Mouse (Mus musculus) limb, embryonic 12.5 days (tissue): ENCODE measurements around the gene Abhd14b. TPM values are rescaled to one million over a fixed set of nuclear protein-coding genes. Genes with fewer than 3 reads are reported as not detected.

Experiments used
- ATAC-seq: fragments of 200-750 bp; cut with Nextera tagmentation; 2 replicates; pipeline ENCODE4 v1.8.0; 2017; ENCODE audit warnings: low read depth, moderate TSS enrichment; ENCODE audit not compliant: insufficient number of reproducible peaks, insufficient read depth, low FRiP score, low TSS enrichment
- H3K27ac ChIP-seq: fragments of 300-500 bp; sonication (generic); 2 replicates; pipeline ENCODE4 v1.5.1; 2016; ENCODE audit warnings: mild to moderate bottlenecking, moderate library complexity
- H3K27me3 ChIP-seq: fragments of 300-500 bp; sonication (generic); 2 replicates; pipeline ENCODE4 v1.6.1; 2016; ENCODE audit warnings: mild to moderate bottlenecking, moderate library complexity
- H3K36me3 ChIP-seq: fragments of 300-500 bp; sonication (generic); 2 replicates; pipeline ENCODE4 v1.6.1; 2016; ENCODE audit warnings: mild to moderate bottlenecking, moderate library complexity
- H3K4me1 ChIP-seq: fragments of 300-500 bp; sonication (generic); replicated peaks from 2 replicates; pipeline ENCODE4 v1.6.1; 2016
- H3K4me2 ChIP-seq: fragments of 300-500 bp; sonication (generic); 2 replicates; pipeline ENCODE4 v1.6.1; 2016; ENCODE audit warnings: mild to moderate bottlenecking, moderate library complexity
- H3K4me3 ChIP-seq: fragments of 300-500 bp; sonication (generic); replicated peaks from 2 replicates; pipeline ENCODE4 v1.5.1; 2016; ENCODE audit warnings: mild to moderate bottlenecking
- H3K9ac ChIP-seq: fragments of 300-500 bp; sonication (generic); replicated peaks from 2 replicates; pipeline ENCODE4 v1.6.1; 2016; ENCODE audit warnings: mild to moderate bottlenecking, moderate library complexity
- H3K9me3 ChIP-seq: fragments of 300-500 bp; sonication (generic); 2 replicates; pipeline ENCODE4 v1.6.1; 2016; ENCODE audit warnings: mild to moderate bottlenecking, moderate library complexity
- WGBS: fragments of 180-500 bp; shearing (Covaris S2); methylation state at CpG from one replicate; pipeline ENCODE4 v1.1.7; 2016; 5-methylcytosine and 5-hydroxymethylcytosine counted together
- polyA plus RNA-seq: library from polyadenylated mRNA; unstranded; fragments of >200 nt; fragmentation: Nextera tagmentation; extraction: Ambion mirVana; gene quantifications from 2 replicates; pipeline ENCODE4 v1.2.1, GENCODE M21; 2016

Gene Abhd14b
- polyA plus RNA-seq, 1 experiment from 2014 or later = 10.6 TPM

GRCm38 (mm10) chr9:106430015-106430264 is 17.3 kb upstream of the Abhd14b start:
- Histone ChIP-seq H3K9me3 (no peaks in the 10 kb centered on the region), H3K4me3 (peak overlapping the region; percentile 89), H3K27ac (peak overlapping the region; percentile 96), H3K4me2 (peak overlapping the region; percentile 84), H3K36me3 (peaks cover 44% of the 10 kb centered on the region), H3K27me3 (no peaks in the 10 kb centered on the region), H3K4me1 (peaks cover 12% of the 10 kb centered on the region), H3K9ac (peak overlapping the region; percentile 97)
- no peak for ATAC-seq
- WGBS = 2% methylated on average over 4 of the region's 4 CpGs

- H3K36me3 ChIP-seq = peaks cover 45% of the 10 kb centered on the region
- H3K4me1 ChIP-seq = peaks cover 18% of the 10 kb centered on the region
- 76% methylated on average over 7 of the region's 7 CpGs for WGBS
- no peaks in the 10 kb centered on the region for H3K9me3 ChIP-seq
- H3K4me3 ChIP-seq = no peak overlapping the region
- ATAC-seq = no peak
- H3K4me2 ChIP-seq = no peak overlapping the region
- no peaks in the 10 kb centered on the region for H3K27me3 ChIP-seq
- no peak overlapping the region for H3K27ac ChIP-seq
- H3K9ac ChIP-seq = no peak overlapping the region
These were observed 13.9 kb upstream of the Abhd14b start for GRCm38 (mm10) chr9:106433389-106433788.

- H3K9me3 ChIP-seq = no peaks in the 10 kb centered on the region
- 80% methylated on average over 9 of the region's 9 CpGs for WGBS
- H3K4me1 ChIP-seq = peaks cover 17% of the 10 kb centered on the region
- H3K27me3 ChIP-seq = no peaks in the 10 kb centered on the region
- no peak overlapping the region for H3K4me3 ChIP-seq
- H3K36me3 ChIP-seq = peaks cover 41% of the 10 kb centered on the region
- H3K4me2 ChIP-seq = no peak overlapping the region
- ATAC-seq = no peak
- no peak overlapping the region for H3K27ac ChIP-seq
- H3K9ac ChIP-seq = no peak overlapping the region
These were observed 10.7 kb upstream of the Abhd14b start for GRCm38 (mm10) chr9:106436566-106436965.

GRCm38 (mm10) chr9:106442680-106443079 is 4.6 kb upstream of the Abhd14b start:
- no peaks in the 10 kb centered on the region for H3K9me3 ChIP-seq
- ATAC-seq = no peak
- H3K4me1 ChIP-seq = peaks cover 21% of the 10 kb centered on the region
- no peak overlapping the region for H3K27ac ChIP-seq
- H3K36me3 ChIP-seq = peaks cover 10% of the 10 kb centered on the region; the same call in 1 of the 2 replicates
- H3K27me3 ChIP-seq = no peaks in the 10 kb centered on the region
- no peak overlapping the region for H3K4me2 ChIP-seq
- H3K4me3 ChIP-seq = no peak overlapping the region
- no peak overlapping the region; the same call in 1 of the 2 replicates for H3K9ac ChIP-seq
- 77% methylated on average over 5 of the region's 5 CpGs for WGBS

- 77% methylated on average over 4 of the region's 4 CpGs for WGBS
- H3K4me1 ChIP-seq = peaks cover 28% of the 10 kb centered on the region
- no peak overlapping the region for H3K9ac ChIP-seq
These were observed 2.4 kb upstream of the Abhd14b start for GRCm38 (mm10) chr9:106444836-106445235.

GRCm38 (mm10) chr9:106447951-106448350 is 692 bp downstream of the Abhd14b start:
- peak overlapping the region; percentile 84 for H3K4me2 ChIP-seq
- 0 out of 2 replicates have a peak overlapping the region, but pooled peaks have one; percentile 18 for H3K9ac ChIP-seq
- peak overlapping the region; percentile 79 for H3K27ac ChIP-seq
- ATAC-seq = peak; percentile 19; the same call in 1 of the 2 replicates
- no peaks in the 10 kb centered on the region for H3K27me3 ChIP-seq
- 39% methylated on average over 9 of the region's 9 CpGs for WGBS
- H3K4me3 ChIP-seq = peak overlapping the region; percentile 58
- H3K4me1 ChIP-seq = peaks cover 58% of the 10 kb centered on the region
- no peaks in the 10 kb centered on the region for H3K36me3 ChIP-seq
- no peaks in the 10 kb centered on the region for H3K9me3 ChIP-seq

More at GRCm38 (mm10) chr9:106444836-106445235, 2.4 kb upstream of the Abhd14b start:
- Histone ChIP-seq H3K4me2 (no peak overlapping the region), H3K27ac (no peak overlapping the region), H3K9me3 (no peaks in the 10 kb centered on the region), H3K27me3 (no peaks in the 10 kb centered on the region), H3K36me3 (peaks cover 8% of the 10 kb centered on the region; the same call in 1 of the 2 replicates), H3K4me3 (no peak overlapping the region)
- ATAC-seq = no peak

- no peaks in the 10 kb centered on the region for H3K27me3 ChIP-seq
- peak; percentile 23; the same call in 1 of the 2 replicates for ATAC-seq
- WGBS = 2% methylated on average over 23 of the region's 23 CpGs
- H3K27ac ChIP-seq = 0 out of 2 replicates have a peak overlapping the region, but pooled peaks have one; percentile 51
- H3K4me2 ChIP-seq = peak overlapping the region; percentile 84
- peaks cover 63% of the 10 kb centered on the region for H3K4me1 ChIP-seq
- H3K4me3 ChIP-seq = peak overlapping the region; percentile 47
- no peaks in the 10 kb centered on the region for H3K36me3 ChIP-seq
- peak overlapping the region; percentile 63 for H3K9ac ChIP-seq
- H3K9me3 ChIP-seq = no peaks in the 10 kb centered on the region
These were observed 1.3 kb downstream of the Abhd14b start for GRCm38 (mm10) chr9:106448498-106449031.

- H3K4me3 ChIP-seq = no peak overlapping the region
- H3K27me3 ChIP-seq = no peaks in the 10 kb centered on the region
- ATAC-seq = no peak
- 85% methylated on average over 8 of the region's 8 CpGs for WGBS
- peak overlapping the region; percentile 23 for H3K4me2 ChIP-seq
- H3K36me3 ChIP-seq = no peaks in the 10 kb centered on the region
- peaks cover 68% of the 10 kb centered on the region for H3K4me1 ChIP-seq
- no peaks in the 10 kb centered on the region for H3K9me3 ChIP-seq
- no peak overlapping the region for H3K9ac ChIP-seq
- 0 out of 2 replicates have a peak overlapping the region, but pooled peaks have one; percentile 29 for H3K27ac ChIP-seq
These were observed 2.7 kb downstream of the Abhd14b start for GRCm38 (mm10) chr9:106449947-106450346.

GRCm38 (mm10) chr9:106450661-106451060 is 3.4 kb downstream of the Abhd14b start:
- 5% methylated on average over 9 of the region's 9 CpGs for WGBS
- H3K9ac ChIP-seq = no peak overlapping the region; the same call in 1 of the 2 replicates

GRCm38 (mm10) chr9:106451298-106451697 is 4.0 kb downstream of the Abhd14b start:
- ATAC-seq = no peak
- H3K4me2 ChIP-seq = peak overlapping the region; percentile 23; the same call in 1 of the 2 replicates
- H3K27ac ChIP-seq = peak overlapping the region; percentile 29; the same call in 1 of the 2 replicates
- H3K36me3 ChIP-seq = peaks cover 3% of the 10 kb centered on the region; the same call in 1 of the 2 replicates
- no peaks in the 10 kb centered on the region for H3K9me3 ChIP-seq
- peaks cover 74% of the 10 kb centered on the region for H3K4me1 ChIP-seq
- H3K9ac ChIP-seq = no peak overlapping the region; the same call in 1 of the 2 replicates
- WGBS = 71% methylated on average over 11 of the region's 11 CpGs
- H3K27me3 ChIP-seq = no peaks in the 10 kb centered on the region
- H3K4me3 ChIP-seq = no peak overlapping the region

More at GRCm38 (mm10) chr9:106450661-106451060, 3.4 kb downstream of the Abhd14b start:
- Histone ChIP-seq H3K4me2 (peak overlapping the region; percentile 23), H3K27ac (peak overlapping the region; percentile 29; the same call in 1 of the 2 replicates), H3K36me3 (no peaks in the 10 kb centered on the region), H3K9me3 (no peaks in the 10 kb centered on the region), H3K27me3 (no peaks in the 10 kb centered on the region), H3K4me1 (peaks cover 73% of the 10 kb centered on the region), H3K4me3 (no peak overlapping the region)
- no peak for ATAC-seq

GRCm38 (mm10) chr9:106451899-106452298 is 4.6 kb downstream of the Abhd14b start:
- WGBS = 36% methylated on average over 2 of the region's 2 CpGs
- ATAC-seq = no peak
- no peak overlapping the region for H3K27ac ChIP-seq

More at GRCm38 (mm10) chr9:106451899-106452298, 4.6 kb downstream of the Abhd14b start:
- Histone ChIP-seq H3K9me3 (no peaks in the 10 kb centered on the region), H3K4me3 (0 out of 2 replicates have a peak overlapping the region, but pooled peaks have one; percentile 81), H3K4me1 (peaks cover 78% of the 10 kb centered on the region), H3K27me3 (no peaks in the 10 kb centered on the region), H3K9ac (no peak overlapping the region), H3K4me2 (peak overlapping the region; percentile 96; the same call in 1 of the 2 replicates), H3K36me3 (peaks cover 9% of the 10 kb centered on the region; the same call in 1 of the 2 replicates)
